Mouse (Mus musculus) cerebellum, adult 2 months (tissue): ENCODE data around the gene Itgb2l. TPM values are rescaled to one million over a fixed set of nuclear protein-coding genes. Genes with fewer than 3 reads are reported as not detected.

ENCODE experiments used
- DNase-seq, 2 experiments: peaks; one replicate each; pipeline ENCODE4 v3.0.0; 2021
- H3K27ac ChIP-seq: fragments of 200-500 bp; 2 replicates; pipeline ENCODE4 v1.5.1; 2012; ENCODE audit warnings: low read length, control low read depth, inconsistent platforms; ENCODE audit not compliant: insufficient read depth
- H3K27me3 ChIP-seq: fragments of 200-500 bp; 2 replicates; pipeline ENCODE4 v1.6.1; 2012; ENCODE audit warnings: inconsistent platforms, mild to moderate bottlenecking, low read length, moderate library complexity; ENCODE audit not compliant: control insufficient read depth, insufficient read depth
- H3K4me1 ChIP-seq: fragments of 200-500 bp; 2 replicates; pipeline ENCODE4 v1.6.1; 2011; ENCODE audit warnings: low read length; ENCODE audit not compliant: control insufficient read depth, insufficient read depth
- H3K4me3 ChIP-seq: fragments of 200-500 bp; replicated peaks from 2 replicates; pipeline ENCODE3; 2011; ENCODE audit warnings: mild to moderate bottlenecking, low read depth, low read length, control low read depth; ENCODE audit not compliant: insufficient read depth
- CTCF ChIP-seq: fragments of 200-500 bp; IDR thresholded peaks from 2 replicates; pipeline ENCODE4 v1.5.1; 2011; ENCODE audit warnings: low read depth, mild to moderate bottlenecking, control low read depth, low read length, moderate library complexity, borderline replicate concordance; ENCODE audit not compliant: insufficient read depth
- POLR2A ChIP-seq: fragments of 200-500 bp; IDR thresholded peaks from 2 replicates; pipeline ENCODE4 v1.6.1; 2011; ENCODE audit warnings: low read length, control low read depth, borderline replicate concordance; ENCODE audit not compliant: insufficient read depth
- WGBS: fragments of 180-500 bp; shearing (Covaris S2); methylation state at CpG from one replicate; pipeline ENCODE4 v1.1.7; 2018; 5-methylcytosine and 5-hydroxymethylcytosine counted together
- polyA plus RNA-seq: library from polyadenylated mRNA; depleted of rRNA; stranded (reverse); fragments of >200 nt; gene quantifications from 2 replicates; pipeline ENCODE4 v1.2.3, GENCODE M21; 2012; rRNA removed

Gene Itgb2l
- 0.03 TPM in 1 of 2 replicates, not detected in the other for polyA plus RNA-seq

- H3K27ac ChIP-seq: no peak within 1 kb of the TSS
- DNase-seq: no peak
- H3K4me1 ChIP-seq: no peaks in the 10 kb centered on the region
- no peak for TF ChIP-seq CTCF
- TF ChIP-seq POLR2A: no peak
- no peaks in the 10 kb centered on the region for H3K27me3 ChIP-seq
- WGBS: 86% methylated on average over 2 of the region's 2 CpGs
- no peak within 1 kb of the TSS for H3K4me3 ChIP-seq
These were observed at the start of gene Itgb2l for GRCm38 (mm10) chr16:96443468-96443867. TSS of gene Itgb2l (minus strand) at chr16:96443619.

GRCm38 (mm10) chr16:96491530-96491929, 48.1 kb upstream of the Itgb2l start:
- DNase-seq: no peak
- WGBS: 35% methylated on average over 3 of the region's 3 CpGs
- H3K27ac ChIP-seq: no peak overlapping the region

GRCm38 (mm10) chr16:96488038-96488437, 44.6 kb upstream of the Itgb2l start:
- no peaks in the 10 kb centered on the region; the same call in 1 of the 2 replicates for H3K27me3 ChIP-seq
- H3K4me1 ChIP-seq: no peaks in the 10 kb centered on the region
- H3K4me3 ChIP-seq: no peak overlapping the region
- WGBS: 77% methylated on average over 5 of the region's 5 CpGs
- TF ChIP-seq POLR2A: no peak
- TF ChIP-seq CTCF: no peak
- no peak for DNase-seq
- H3K27ac ChIP-seq: no peak overlapping the region

More at GRCm38 (mm10) chr16:96491530-96491929, 48.1 kb upstream of the Itgb2l start:
- no peak overlapping the region for H3K4me3 ChIP-seq
- TF ChIP-seq POLR2A: no peak
- no peak for TF ChIP-seq CTCF
- H3K4me1 ChIP-seq: no peaks in the 10 kb centered on the region
- H3K27me3 ChIP-seq: no peaks in the 10 kb centered on the region; the same call in 1 of the 2 replicates

- Histone ChIP-seq H3K27me3 (no peaks in the 10 kb centered on the region; the same call in 1 of the 2 replicates), H3K27ac (no peak overlapping the region), H3K4me3 (no peak overlapping the region), H3K4me1 (no peaks in the 10 kb centered on the region)
- WGBS: 86% methylated on average over 11 of the region's 11 CpGs
- no peak for TF ChIP-seq CTCF
- no peak for TF ChIP-seq POLR2A
- no peak for DNase-seq
These were observed 43.7 kb upstream of the Itgb2l start for GRCm38 (mm10) chr16:96487007-96487684.

GRCm38 (mm10) chr16:96481791-96482190, 38.4 kb upstream of the Itgb2l start:
- H3K4me3 ChIP-seq: no peak overlapping the region
- H3K27ac ChIP-seq: no peak overlapping the region
- no peak for TF ChIP-seq CTCF
- TF ChIP-seq POLR2A: no peak
- no peaks in the 10 kb centered on the region for H3K27me3 ChIP-seq
- no peak for DNase-seq
- 38% methylated on average over 4 of the region's 4 CpGs for WGBS
- no peaks in the 10 kb centered on the region for H3K4me1 ChIP-seq

- no peaks in the 10 kb centered on the region for H3K4me1 ChIP-seq
- H3K4me3 ChIP-seq: no peak overlapping the region
- 73% methylated on average over 3 of the region's 3 CpGs for WGBS
- TF ChIP-seq CTCF: no peak
- TF ChIP-seq POLR2A: no peak
- no peaks in the 10 kb centered on the region; the same call in 1 of the 2 replicates for H3K27me3 ChIP-seq
- no peak for DNase-seq
- no peak overlapping the region for H3K27ac ChIP-seq
These were observed 30.8 kb upstream of the Itgb2l start for GRCm38 (mm10) chr16:96474185-96474584.

- H3K27me3 ChIP-seq: no peaks in the 10 kb centered on the region; the same call in 1 of the 2 replicates
- no peak overlapping the region for H3K27ac ChIP-seq
- TF ChIP-seq POLR2A (no peak), CTCF (no peak)
- no peaks in the 10 kb centered on the region for H3K4me1 ChIP-seq
- WGBS: 50% methylated on average over 7 of the region's 7 CpGs
- no peak for DNase-seq
- no peak overlapping the region for H3K4me3 ChIP-seq
These were observed 29.4 kb upstream of the Itgb2l start for GRCm38 (mm10) chr16:96472816-96473215.

- no peak for DNase-seq
- 49% methylated on average over 5 of the region's 5 CpGs for WGBS
- no peak overlapping the region for H3K4me3 ChIP-seq
These were observed 28.9 kb upstream of the Itgb2l start for GRCm38 (mm10) chr16:96472361-96472760.

More at GRCm38 (mm10) chr16:96472361-96472760, 28.9 kb upstream of the Itgb2l start:
- H3K27me3 ChIP-seq: no peaks in the 10 kb centered on the region; the same call in 1 of the 2 replicates
- TF ChIP-seq POLR2A (no peak), CTCF (no peak)
- no peaks in the 10 kb centered on the region for H3K4me1 ChIP-seq
- H3K27ac ChIP-seq: no peak overlapping the region
